Mouse (Mus musculus): ENCODE results near the gene Wdfy1. TPM values are rescaled to one million over a fixed set of nuclear protein-coding genes. Genes with fewer than 3 reads are reported as not detected.
A peak's percentile ranks its signal among the peaks of the same experiment; 100 is the strongest.

Gene Wdfy1
- polyA plus RNA-seq, 1 experiment from 2014 or later: 106 TPM

GRCm38 (mm10) chr1:79741002-79741401 lies 34.9 kb downstream of the Wdfy1 start:
- no peak overlapping the region for H3K4me2 ChIP-seq (replicated peaks)
- H3K4me1 ChIP-seq (replicated peaks; ENCODE audit: control insufficient read depth, insufficient read depth, low read length): 0 out of 2 replicates have a peak, but pooled peaks cover 2% of the 10 kb centered on the region
- no peak overlapping the region for H3K9ac ChIP-seq
- H3K27me3 ChIP-seq (ENCODE audit: control insufficient read depth, insufficient read depth, low read length): no peaks in the 10 kb centered on the region
- DNase-seq (ENCODE audit: low spot score): no peak
- whole genome bisulfite sequencing: 85% methylated on average over 4 of the region's 4 CpGs
- H3K4me3 ChIP-seq (replicated peaks; ENCODE audit: low read length): no peak overlapping the region
- H3K36me3 ChIP-seq (replicated peaks; ENCODE audit: control insufficient read depth, insufficient read depth): peaks cover 37% of the 10 kb centered on the region
- 0 out of 2 replicates have a peak, but pooled peaks have one; percentile 34 for ATAC-seq (ENCODE audit: low FRiP score)
- no peak overlapping the region for H3K27ac ChIP-seq
- no peaks in the 10 kb centered on the region for H3K9me3 ChIP-seq (ENCODE audit: control insufficient read depth, low read length)

GRCm38 (mm10) chr1:79739726-79740125 lies 36.2 kb downstream of the Wdfy1 start:
- WGBS: 90% methylated on average over 2 of the region's 2 CpGs
- ATAC-seq (ENCODE audit: low FRiP score): no peak

GRCm38 (mm10) chr1:79736408-79736807 lies 39.5 kb downstream of the Wdfy1 start:
- no peak overlapping the region for H3K4me3 ChIP-seq (replicated peaks; ENCODE audit: low read length)
- DNase-seq (ENCODE audit: low spot score) (no peak), ATAC-seq (ENCODE audit: low FRiP score) (no peak)
- no peak overlapping the region for H3K9ac ChIP-seq
- H3K4me2 ChIP-seq (replicated peaks): no peak overlapping the region
- H3K36me3 ChIP-seq (replicated peaks; ENCODE audit: control insufficient read depth, insufficient read depth): peaks cover 47% of the 10 kb centered on the region
- H3K9me3 ChIP-seq (ENCODE audit: control insufficient read depth, low read length): no peaks in the 10 kb centered on the region
- 0 out of 2 replicates have a peak, but pooled peaks cover 2% of the 10 kb centered on the region for H3K4me1 ChIP-seq (replicated peaks; ENCODE audit: control insufficient read depth, insufficient read depth, low read length)
- no peaks in the 10 kb centered on the region for H3K27me3 ChIP-seq (ENCODE audit: control insufficient read depth, insufficient read depth, low read length)
- 96% methylated on average over 3 of the region's 3 CpGs for WGBS
- no peak overlapping the region for H3K27ac ChIP-seq

More at GRCm38 (mm10) chr1:79739726-79740125, 36.2 kb downstream of the Wdfy1 start:
- no peak overlapping the region for H3K4me2 ChIP-seq (replicated peaks)
- no peak overlapping the region for H3K4me3 ChIP-seq (replicated peaks; ENCODE audit: low read length)
- H3K4me1 ChIP-seq (replicated peaks; ENCODE audit: control insufficient read depth, insufficient read depth, low read length): 0 out of 2 replicates have a peak, but pooled peaks cover 2% of the 10 kb centered on the region
- H3K36me3 ChIP-seq (replicated peaks; ENCODE audit: control insufficient read depth, insufficient read depth): peaks cover 37% of the 10 kb centered on the region
- H3K9me3 ChIP-seq (ENCODE audit: control insufficient read depth, low read length): no peaks in the 10 kb centered on the region
- H3K27ac ChIP-seq: no peak overlapping the region
- no peaks in the 10 kb centered on the region for H3K27me3 ChIP-seq (ENCODE audit: control insufficient read depth, insufficient read depth, low read length)
- no peak overlapping the region for H3K9ac ChIP-seq
- no peak for DNase-seq (ENCODE audit: low spot score)

- Histone ChIP-seq H3K4me2 (replicated peaks) (no peak overlapping the region), H3K27ac (no peak overlapping the region), H3K9ac (no peak overlapping the region), H3K36me3 (replicated peaks; ENCODE audit: control insufficient read depth, insufficient read depth) (peaks cover 44% of the 10 kb centered on the region), H3K27me3 (ENCODE audit: control insufficient read depth, insufficient read depth, low read length) (no peaks in the 10 kb centered on the region), H3K9me3 (ENCODE audit: control insufficient read depth, low read length) (no peaks in the 10 kb centered on the region), H3K4me3 (replicated peaks; ENCODE audit: low read length) (no peak overlapping the region), H3K4me1 (replicated peaks; ENCODE audit: control insufficient read depth, insufficient read depth, low read length) (no peaks in the 10 kb centered on the region)
- DNase-seq (ENCODE audit: low spot score): no peak
- ATAC-seq (ENCODE audit: low FRiP score): no peak
- 95% methylated on average over 5 of the region's 5 CpGs for WGBS
Observed at GRCm38 (mm10) chr1:79734794-79735193, 41.1 kb downstream of the Wdfy1 start.

- H3K4me2 ChIP-seq (replicated peaks): no peak overlapping the region
- DNase-seq (ENCODE audit: low spot score) (no peak), ATAC-seq (ENCODE audit: low FRiP score) (no peak)
- WGBS: 89% methylated on average over 13 of the region's 13 CpGs
- no peaks in the 10 kb centered on the region for H3K27me3 ChIP-seq (ENCODE audit: control insufficient read depth, insufficient read depth, low read length)
- peaks cover 33% of the 10 kb centered on the region for H3K36me3 ChIP-seq (replicated peaks; ENCODE audit: control insufficient read depth, insufficient read depth)
- no peak overlapping the region for H3K27ac ChIP-seq
- no peak overlapping the region for H3K4me3 ChIP-seq (replicated peaks; ENCODE audit: low read length)
- no peaks in the 10 kb centered on the region for H3K9me3 ChIP-seq (ENCODE audit: control insufficient read depth, low read length)
- no peak overlapping the region for H3K9ac ChIP-seq
- H3K4me1 ChIP-seq (replicated peaks; ENCODE audit: control insufficient read depth, insufficient read depth, low read length): peaks cover 11% of the 10 kb centered on the region; the same call in 1 of the 2 replicates
Observed at GRCm38 (mm10) chr1:79714152-79714923, 61.6 kb downstream of the Wdfy1 start.

GRCm38 (mm10) chr1:79713081-79713480 lies 62.9 kb downstream of the Wdfy1 start:
- DNase-seq (ENCODE audit: low spot score) (no peak), ATAC-seq (ENCODE audit: low FRiP score) (no peak)
- H3K27ac ChIP-seq: no peak overlapping the region
- no peak overlapping the region for H3K4me3 ChIP-seq (replicated peaks; ENCODE audit: low read length)
- H3K4me2 ChIP-seq (replicated peaks): no peak overlapping the region
- peaks cover 11% of the 10 kb centered on the region; the same call in 1 of the 2 replicates for H3K4me1 ChIP-seq (replicated peaks; ENCODE audit: control insufficient read depth, insufficient read depth, low read length)
- WGBS: 90% methylated on average over 5 of the region's 5 CpGs
- H3K36me3 ChIP-seq (replicated peaks; ENCODE audit: control insufficient read depth, insufficient read depth): peaks cover 42% of the 10 kb centered on the region
- no peak overlapping the region for H3K9ac ChIP-seq
- H3K9me3 ChIP-seq (ENCODE audit: control insufficient read depth, low read length): no peaks in the 10 kb centered on the region
- H3K27me3 ChIP-seq (ENCODE audit: control insufficient read depth, insufficient read depth, low read length): no peaks in the 10 kb centered on the region

GRCm38 (mm10) chr1:79711147-79712126 lies 64.5 kb downstream of the Wdfy1 start:
- WGBS: 82% methylated on average over 18 of the region's 18 CpGs
- ATAC-seq (ENCODE audit: low FRiP score): no peak; the same call in 1 of the 2 replicates
- H3K36me3 ChIP-seq (replicated peaks; ENCODE audit: control insufficient read depth, insufficient read depth): peaks cover 53% of the 10 kb centered on the region
- DNase-seq (ENCODE audit: low spot score): no peak
- peaks cover 11% of the 10 kb centered on the region; the same call in 1 of the 2 replicates for H3K4me1 ChIP-seq (replicated peaks; ENCODE audit: control insufficient read depth, insufficient read depth, low read length)
- no peaks in the 10 kb centered on the region for H3K9me3 ChIP-seq (ENCODE audit: control insufficient read depth, low read length)
- no peak overlapping the region for H3K4me2 ChIP-seq (replicated peaks)
- H3K27ac ChIP-seq: peak overlapping the region; percentile 34; the same call in 1 of the 2 replicates
- H3K27me3 ChIP-seq (ENCODE audit: control insufficient read depth, insufficient read depth, low read length): no peaks in the 10 kb centered on the region
- no peak overlapping the region for H3K9ac ChIP-seq
- H3K4me3 ChIP-seq (replicated peaks; ENCODE audit: low read length): no peak overlapping the region

- Histone ChIP-seq H3K27ac (peak overlapping the region; percentile 34; the same call in 1 of the 2 replicates), H3K36me3 (replicated peaks; ENCODE audit: control insufficient read depth, insufficient read depth) (peaks cover 60% of the 10 kb centered on the region), H3K4me3 (replicated peaks; ENCODE audit: low read length) (no peak overlapping the region), H3K9me3 (ENCODE audit: control insufficient read depth, low read length) (no peaks in the 10 kb centered on the region), H3K4me1 (replicated peaks; ENCODE audit: control insufficient read depth, insufficient read depth, low read length) (peaks cover 11% of the 10 kb centered on the region; the same call in 1 of the 2 replicates), H3K27me3 (ENCODE audit: control insufficient read depth, insufficient read depth, low read length) (no peaks in the 10 kb centered on the region), H3K4me2 (replicated peaks) (no peak overlapping the region), H3K9ac (no peak overlapping the region)
- ATAC-seq (ENCODE audit: low FRiP score) (peak; percentile 60; the same call in 1 of the 2 replicates), DNase-seq (ENCODE audit: low spot score) (no peak)
- WGBS: 43% methylated on average over 4 of the region's 4 CpGs
Observed at GRCm38 (mm10) chr1:79710678-79711077, 65.3 kb downstream of the Wdfy1 start.

- Histone ChIP-seq H3K4me1 (replicated peaks; ENCODE audit: control insufficient read depth, insufficient read depth, low read length) (peaks cover 11% of the 10 kb centered on the region; the same call in 1 of the 2 replicates), H3K27me3 (ENCODE audit: control insufficient read depth, insufficient read depth, low read length) (no peaks in the 10 kb centered on the region), H3K27ac (no peak overlapping the region), H3K36me3 (replicated peaks; ENCODE audit: control insufficient read depth, insufficient read depth) (peaks cover 63% of the 10 kb centered on the region), H3K4me2 (replicated peaks) (no peak overlapping the region), H3K9me3 (ENCODE audit: control insufficient read depth, low read length) (no peaks in the 10 kb centered on the region), H3K4me3 (replicated peaks; ENCODE audit: low read length) (no peak overlapping the region), H3K9ac (no peak overlapping the region)
- DNase-seq (ENCODE audit: low spot score) (no peak), ATAC-seq (ENCODE audit: low FRiP score) (no peak)
- WGBS: 80% methylated on average over 8 of the region's 8 CpGs
Observed at GRCm38 (mm10) chr1:79710216-79710615, 65.7 kb downstream of the Wdfy1 start.

All from hindbrain, embryonic 14.5 days (tissue).